Mouse (Mus musculus): ENCODE data around the gene G6pc3. TPM values are rescaled to one million over a fixed set of nuclear protein-coding genes. Genes with fewer than 3 reads are reported as not detected.

Gene G6pc3
- polyA plus RNA-seq, 1 experiment from 2014 or later: 39.1 TPM

Small RNA genes within 50 kb of the gene (microRNA-seq; reads per million reads assigned to microRNA genes)
- 1.5 reads per million for gene Mir8101

Other genes with a start within 250 kb of the G6pc3 start
- gene Sost, start 222.6 kb upstream of the G6pc3 start, polyA plus RNA-seq (2016; fragmentation: Nextera tagmentation; extraction: Ambion mirVana): 0.25 and 0.26 TPM in 2 replicates
- gene Cfap97d1, start 205.3 kb upstream of the G6pc3 start, polyA plus RNA-seq (2016; fragmentation: Nextera tagmentation; extraction: Ambion mirVana): not detected in 2 replicates
- gene Dusp3, start 202.6 kb upstream of the G6pc3 start, polyA plus RNA-seq (2016; fragmentation: Nextera tagmentation; extraction: Ambion mirVana): 12.2 and 13.1 TPM in 2 replicates
- gene Mpp3, start 161.2 kb upstream of the G6pc3 start, polyA plus RNA-seq (2016; fragmentation: Nextera tagmentation; extraction: Ambion mirVana): 13.3 and 16.9 TPM in 2 replicates
- 0.20 and 0.25 TPM in 2 replicates for gene Cd300lg, start 148.1 kb upstream of the G6pc3 start, polyA plus RNA-seq (2016; fragmentation: Nextera tagmentation; extraction: Ambion mirVana)
- gene Mpp2, start 101.1 kb upstream of the G6pc3 start, polyA plus RNA-seq (2016; fragmentation: Nextera tagmentation; extraction: Ambion mirVana): 15.5 and 18.7 TPM in 2 replicates
- gene Ppy, start 88.3 kb upstream of the G6pc3 start, polyA plus RNA-seq (2016; fragmentation: Nextera tagmentation; extraction: Ambion mirVana): not detected in 2 replicates
- gene Pyy, start 81.8 kb upstream of the G6pc3 start, polyA plus RNA-seq (2016; fragmentation: Nextera tagmentation; extraction: Ambion mirVana): not detected in 2 replicates
- 0.10 TPM in 1 of 2 replicates, not detected in the other for gene Nags, start 44.1 kb upstream of the G6pc3 start, polyA plus RNA-seq (2016; fragmentation: Nextera tagmentation; extraction: Ambion mirVana)
- gene Tmem101, start 33.2 kb upstream of the G6pc3 start, polyA plus RNA-seq (2016; fragmentation: Nextera tagmentation; extraction: Ambion mirVana): 40.4 and 42.3 TPM in 2 replicates
- gene Lsm12, start 4.3 kb upstream of the G6pc3 start, polyA plus RNA-seq (2016; fragmentation: Nextera tagmentation; extraction: Ambion mirVana): 141 and 144 TPM in 2 replicates
- gene Hdac5, start 40.5 kb downstream of the G6pc3 start, polyA plus RNA-seq (2016; fragmentation: Nextera tagmentation; extraction: Ambion mirVana): 57.3 and 68.9 TPM in 2 replicates
- 25.8 and 27.3 TPM in 2 replicates for gene BC030867, start 59.3 kb downstream of the G6pc3 start, polyA plus RNA-seq (2016; fragmentation: Nextera tagmentation; extraction: Ambion mirVana)
- gene Asb16, start 79.1 kb downstream of the G6pc3 start, polyA plus RNA-seq (2016; fragmentation: Nextera tagmentation; extraction: Ambion mirVana): 0.05 TPM in 1 of 2 replicates, not detected in the other
- gene Tmub2, start 95.3 kb downstream of the G6pc3 start, polyA plus RNA-seq (2016; fragmentation: Nextera tagmentation; extraction: Ambion mirVana): 51.3 and 60.5 TPM in 2 replicates
- 13.9 and 16.5 TPM in 2 replicates for gene Atxn7l3, start 107.0 kb downstream of the G6pc3 start, polyA plus RNA-seq (2016; fragmentation: Nextera tagmentation; extraction: Ambion mirVana)
- 89.6 and 90.3 TPM in 2 replicates for gene Ubtf, start 130.1 kb downstream of the G6pc3 start, polyA plus RNA-seq (2016; fragmentation: Nextera tagmentation; extraction: Ambion mirVana)
- 33.8 and 33.9 TPM in 2 replicates for gene Slc4a1, start 176.6 kb downstream of the G6pc3 start, polyA plus RNA-seq (2016; fragmentation: Nextera tagmentation; extraction: Ambion mirVana)
- 21.5 and 40.7 TPM in 2 replicates for gene Rundc3a, start 203.8 kb downstream of the G6pc3 start, polyA plus RNA-seq (2016; fragmentation: Nextera tagmentation; extraction: Ambion mirVana)
- 234 and 249 TPM in 2 replicates for gene Slc25a39, start 218.3 kb downstream of the G6pc3 start, polyA plus RNA-seq (2016; fragmentation: Nextera tagmentation; extraction: Ambion mirVana)
- gene Grn, start 240.7 kb downstream of the G6pc3 start, polyA plus RNA-seq (2016; fragmentation: Nextera tagmentation; extraction: Ambion mirVana): 63.5 and 77.1 TPM in 2 replicates

All from midbrain, embryonic 10.5 days (tissue).